Mouse (Mus musculus) monocyte, adult 5-6 weeks (primary cell): ENCODE results near the gene Fmn2. TPM values are rescaled to one million over a fixed set of nuclear protein-coding genes. Genes with fewer than 3 reads are reported as not detected.

ENCODE experiments used
- ATAC-seq: fragments of 153-309, 156-312 bp; replicated peaks from 2 replicates; pipeline ENCODE4 v1.8.0; 2017; ENCODE audit warnings: mild to moderate bottlenecking; ENCODE audit not compliant: low TSS enrichment, insufficient number of reproducible peaks, severe bottlenecking, poor library complexity, low FRiP score
- total RNA-seq: library from RNA; stranded (forward); fragments of 200-1000, 200-491, 200-594 nt; gene quantifications from 3 replicates; pipeline ENCODE4 v1.2.3, GENCODE M21; 2017

Gene Fmn2
- total RNA-seq, 1 experiment from 2014 or later: 0.10 TPM

GRCm38 (mm10) chr1:174738958-174739357 is 237.3 kb downstream of the Fmn2 start:
- no peak for ATAC-seq

DNA sequence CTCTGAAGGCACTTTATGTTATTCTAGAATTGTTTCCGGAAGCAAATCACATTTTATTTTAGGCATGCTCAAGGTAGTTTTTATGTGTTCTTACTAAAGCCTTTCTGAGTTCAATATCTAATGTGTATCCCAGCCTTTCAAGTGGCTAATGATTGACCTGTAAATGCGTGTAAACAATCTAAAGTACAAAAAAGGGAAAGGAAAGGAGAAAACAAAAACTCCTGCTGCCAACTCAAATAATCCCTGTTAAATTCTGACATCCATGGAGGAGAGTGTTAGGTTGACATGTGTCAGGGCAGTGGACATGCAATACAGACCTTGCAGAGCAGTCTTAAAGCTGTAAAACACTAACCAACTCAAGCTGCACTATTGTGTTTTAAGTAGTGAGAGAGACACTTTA is 241.0 kb downstream of the Fmn2 start:
- no peak for ATAC-seq

DNA sequence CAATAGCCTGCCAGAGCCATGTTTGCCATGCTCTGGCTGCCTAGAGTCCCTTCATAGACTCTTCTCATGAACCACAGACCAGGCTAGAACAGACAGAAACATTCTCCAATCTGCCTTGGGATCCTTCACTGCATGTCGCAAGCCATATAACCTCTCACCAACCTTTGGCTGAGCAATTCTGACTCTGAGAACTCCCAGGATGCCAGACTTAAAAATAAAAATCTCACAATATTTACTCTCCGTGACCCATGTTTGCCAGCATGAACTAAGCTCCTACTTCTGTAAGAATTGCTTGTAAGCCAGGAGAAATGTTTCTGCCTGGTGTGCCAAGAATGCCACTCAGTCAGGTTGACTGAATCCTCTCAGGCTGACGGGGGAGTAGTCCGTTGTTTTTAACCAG is 246.9 kb downstream of the Fmn2 start:
- ATAC-seq: no peak

GRCm38 (mm10) chr1:174750893-174751461 is 249.4 kb downstream of the Fmn2 start:
- ATAC-seq: no peak

DNA sequence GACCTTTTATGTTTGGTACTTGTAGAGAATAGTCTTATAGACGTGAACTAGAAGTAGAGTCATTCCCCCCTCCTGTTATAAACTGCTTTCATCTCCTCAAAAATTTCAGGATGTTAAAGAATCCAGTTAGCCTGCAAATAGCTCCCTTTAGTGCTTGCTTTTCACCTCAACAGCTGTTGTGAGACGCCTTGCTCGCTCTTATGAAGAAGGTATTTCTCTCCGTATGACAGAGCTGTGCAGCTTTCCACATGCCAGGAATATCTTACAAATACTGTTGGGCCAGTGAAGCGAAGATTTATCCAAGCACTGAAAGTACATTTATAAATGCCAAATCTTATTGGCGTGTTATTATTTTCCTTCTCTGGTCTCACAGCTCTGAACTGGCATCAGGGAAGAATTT is 257.7 kb downstream of the Fmn2 start:
- no peak for ATAC-seq

- no peak for ATAC-seq
Observed at GRCm38 (mm10) chr1:174765757-174766156, 264.1 kb downstream of the Fmn2 start.

- no peak for ATAC-seq
Observed at GRCm38 (mm10) chr1:174766852-174767251, 265.2 kb downstream of the Fmn2 start.

DNA sequence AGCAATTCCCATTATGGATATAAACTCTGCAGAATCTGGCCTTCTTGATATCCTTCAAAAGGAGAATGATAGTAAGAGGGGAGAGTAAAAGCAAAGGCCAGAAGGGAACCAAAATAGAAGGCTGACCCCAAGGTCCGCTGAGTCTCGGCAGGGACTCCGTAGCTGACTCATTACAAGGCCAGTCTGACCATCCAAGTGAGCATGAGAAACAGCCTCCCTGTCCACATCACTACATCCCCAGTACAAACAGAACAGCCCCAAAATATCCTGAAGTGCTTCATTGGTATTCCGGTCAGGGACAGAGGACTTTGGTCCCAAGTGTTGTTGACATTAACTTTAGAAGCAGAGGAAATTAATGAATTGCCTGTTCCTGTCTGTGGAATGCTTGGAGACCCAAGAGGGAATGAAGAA is 270.3 kb downstream of the Fmn2 start:
- no peak for ATAC-seq

DNA sequence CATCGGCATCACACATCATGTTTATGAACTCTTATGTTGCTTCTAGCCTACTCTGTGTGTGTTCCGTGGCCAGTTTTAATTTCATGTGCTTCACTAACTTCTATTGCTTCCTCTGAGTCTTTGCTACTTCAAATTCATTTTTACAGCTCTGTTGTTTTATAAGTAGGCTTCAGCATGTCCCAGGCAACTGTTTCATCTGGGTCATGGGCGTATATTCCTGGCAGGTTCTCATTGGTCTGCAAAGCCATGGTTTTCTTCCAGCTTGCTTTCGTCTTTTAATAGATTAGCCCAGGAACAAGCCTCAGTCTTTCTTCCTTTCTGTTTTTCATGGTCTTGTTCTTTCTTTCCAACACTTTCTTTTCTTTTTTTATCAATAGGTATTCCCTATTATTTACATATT is 279.4 kb downstream of the Fmn2 start:
- no peak for ATAC-seq

DNA sequence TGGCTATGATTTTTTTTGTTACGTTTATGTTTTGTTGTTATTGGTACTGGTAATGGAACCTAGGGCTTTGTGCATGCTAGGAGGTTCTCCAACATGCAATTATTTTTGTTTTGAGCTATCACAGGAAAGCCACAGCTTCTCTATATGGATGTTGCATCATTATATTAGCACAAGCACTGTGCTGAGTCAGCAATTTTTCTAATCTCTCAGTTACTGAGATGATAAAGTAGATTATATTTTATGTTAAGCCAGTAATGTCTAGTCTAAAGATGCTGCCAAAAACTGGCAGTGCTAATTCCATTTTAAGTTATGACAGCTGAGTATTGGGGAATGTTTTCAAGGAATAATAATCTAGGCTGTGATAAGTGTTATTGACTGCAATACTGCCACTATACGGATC is 287.0 kb downstream of the Fmn2 start:
- no peak for ATAC-seq

- ATAC-seq: no peak
Observed at GRCm38 (mm10) chr1:174811846-174812245, 310.2 kb downstream of the Fmn2 start.

DNA sequence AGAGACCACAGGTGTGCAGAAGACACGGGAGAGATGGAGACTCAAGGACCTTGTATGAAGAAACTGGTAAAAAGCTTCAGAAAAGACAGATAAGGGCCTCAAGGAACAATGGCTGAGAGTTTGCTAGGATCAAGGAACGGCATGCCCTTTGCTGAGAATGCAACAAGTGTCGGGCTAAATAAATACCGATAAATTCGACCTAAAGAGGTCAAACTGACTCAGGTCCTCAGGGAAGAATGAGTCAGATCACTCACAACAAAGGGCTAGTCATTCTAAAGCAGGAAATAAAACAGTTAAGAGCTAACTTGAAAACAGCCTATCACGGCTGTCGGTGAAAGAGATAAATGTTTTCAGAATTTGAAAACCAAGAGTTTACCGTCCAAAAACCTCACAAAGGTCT is 324.9 kb downstream of the Fmn2 start:
- no peak for ATAC-seq

DNA sequence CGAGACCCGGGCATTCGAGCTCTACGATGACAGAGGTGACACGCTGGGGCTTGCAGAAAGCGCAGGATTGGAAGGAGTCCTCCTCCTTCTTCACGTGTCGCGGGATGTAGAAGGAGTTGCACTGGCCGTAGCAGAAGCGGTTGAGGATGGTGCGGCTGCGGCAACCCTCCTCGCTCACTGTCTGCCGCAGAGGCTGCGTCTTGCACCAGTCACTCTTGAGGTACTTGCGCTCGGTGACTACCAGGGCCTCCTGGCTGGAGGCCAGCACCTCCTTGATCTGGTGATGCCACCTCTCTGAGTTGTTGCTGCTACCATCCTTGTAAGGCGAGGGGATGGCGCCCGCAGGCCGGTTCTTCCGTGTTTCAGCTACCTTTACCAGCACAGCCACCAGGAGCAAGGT is 335.2 kb downstream of the Fmn2 start:
- 0 out of 2 replicates have a peak, but pooled peaks have one; percentile 31 for ATAC-seq

GRCm38 (mm10) chr1:174844786-174845185 is 343.2 kb downstream of the Fmn2 start:
- ATAC-seq: no peak

DNA sequence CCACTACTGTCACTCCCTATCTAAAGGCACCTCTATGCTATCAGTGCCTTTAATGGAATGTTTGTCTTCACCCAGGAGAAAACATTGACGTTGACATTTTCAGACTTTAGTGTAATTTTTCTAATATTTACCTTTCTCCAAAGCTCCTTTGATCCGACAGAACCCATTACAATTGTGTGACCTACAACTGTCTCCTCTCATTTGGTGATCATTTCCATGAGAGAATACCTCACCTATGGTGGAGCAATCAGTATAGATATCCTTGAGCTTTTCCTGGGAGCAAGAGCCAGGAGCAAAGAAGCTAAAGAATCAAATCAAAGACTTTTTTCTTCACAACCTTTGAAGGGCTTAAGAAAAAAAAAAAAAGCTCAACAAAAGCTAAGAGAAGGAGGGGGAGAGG is 354.6 kb downstream of the Fmn2 start:
- no peak for ATAC-seq

DNA sequence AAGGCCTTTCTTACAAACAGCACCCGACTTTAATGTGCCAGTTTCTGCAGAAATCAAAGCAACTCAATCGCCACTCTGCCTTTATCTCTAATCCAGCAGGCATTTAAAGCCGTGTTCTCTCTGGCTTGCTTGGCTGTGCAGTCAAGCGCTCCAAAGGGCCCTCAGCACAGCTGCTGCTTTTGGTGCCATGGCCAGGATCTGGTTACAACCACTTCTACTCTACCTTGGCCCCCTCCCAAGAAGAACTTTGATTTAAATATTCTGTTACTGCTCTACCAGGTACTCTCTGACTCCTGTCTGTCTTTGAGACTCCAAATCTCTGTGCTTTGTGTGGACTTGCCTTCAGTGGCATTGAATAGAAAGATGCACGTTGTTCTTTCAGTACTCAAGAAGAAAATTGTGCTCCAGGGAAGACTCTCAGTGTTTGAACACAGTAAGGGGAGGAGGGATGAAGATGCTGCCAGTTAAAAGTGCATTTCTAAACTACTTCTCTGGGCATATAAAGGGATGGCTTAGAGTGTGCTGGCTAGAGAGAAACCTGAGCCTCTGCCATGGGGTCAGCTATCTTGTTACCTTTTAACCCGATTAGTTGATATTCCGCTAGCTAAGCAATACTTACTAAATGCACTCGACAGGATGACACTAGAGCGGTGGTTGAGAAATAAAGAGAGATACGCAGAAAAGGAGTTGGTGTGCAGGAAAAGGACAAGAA is 358.9 kb downstream of the Fmn2 start:
- ATAC-seq: no peak

Other genes with a start within 250 kb of the Fmn2 start
- not detected in 3 replicates for gene Olfr419, start 249.8 kb upstream of the Fmn2 start, total RNA-seq
- gene Mptx1, start 171.3 kb upstream of the Fmn2 start, total RNA-seq: not detected in 3 replicates
- not detected in 3 replicates for gene Olfr417, start 136.7 kb upstream of the Fmn2 start, total RNA-seq
- not detected in 3 replicates for gene Olfr248, start 110.8 kb upstream of the Fmn2 start, total RNA-seq
- not detected in 3 replicates for gene Olfr414, start 77.8 kb upstream of the Fmn2 start, total RNA-seq
- not detected in 3 replicates for gene Olfr220, start 59.7 kb upstream of the Fmn2 start, total RNA-seq